Mouse (Mus musculus) hindbrain, embryonic 11.5 days (tissue): Measurements from ENCODE around the gene Tmem243. TPM values are rescaled to one million over a fixed set of nuclear protein-coding genes. Genes with fewer than 3 reads are reported as not detected.
A peak's percentile ranks its signal among the peaks of the same experiment; 100 is the strongest.

Experiments used
- ATAC-seq: fragments of 200-750 bp; cut with Nextera tagmentation; 2 replicates; pipeline ENCODE4 v1.8.0; 2017; ENCODE audit warnings: mild to moderate bottlenecking, moderate TSS enrichment, moderate library complexity; ENCODE audit not compliant: low FRiP score
- DNase-seq: peaks from one replicate; pipeline ENCODE4 v3.0.0-alpha.2; 2015; ENCODE audit warnings: low spot score
- H3K27ac ChIP-seq: fragments of 300-500 bp; sonication (generic); 2 replicates; pipeline ENCODE4 v1.5.1; 2014; ENCODE audit warnings: mild to moderate bottlenecking, low read depth, low read length
- H3K27me3 ChIP-seq: fragments of 300-500 bp; sonication (generic); 2 replicates; pipeline ENCODE4 v1.6.1; 2014; ENCODE audit warnings: mild to moderate bottlenecking, low read length, moderate library complexity, mixed read lengths; ENCODE audit not compliant: control insufficient read depth, insufficient read depth
- H3K36me3 ChIP-seq: fragments of 300-500 bp; sonication (generic); 2 replicates; pipeline ENCODE4 v1.6.1; 2014; ENCODE audit warnings: mild to moderate bottlenecking, low read length, moderate library complexity, mixed read lengths; ENCODE audit not compliant: control insufficient read depth, insufficient read depth
- H3K4me1 ChIP-seq: fragments of 300-500 bp; sonication (generic); replicated peaks from 2 replicates; pipeline ENCODE4 v1.6.1; 2014; ENCODE audit warnings: low read length, mixed read lengths; ENCODE audit not compliant: control insufficient read depth, insufficient read depth
- H3K4me2 ChIP-seq: fragments of 300-500 bp; sonication (generic); replicated peaks from 2 replicates; pipeline ENCODE4 v1.6.1; 2014; ENCODE audit warnings: mild to moderate bottlenecking, low read depth, low read length
- H3K4me3 ChIP-seq: fragments of 300-500 bp; sonication (generic); 2 replicates; pipeline ENCODE4 v1.5.1; 2014; ENCODE audit warnings: low read depth, low read length
- H3K9ac ChIP-seq: fragments of 300-500 bp; sonication (generic); 2 replicates; pipeline ENCODE4 v1.6.1; 2014; ENCODE audit warnings: low read depth, low read length
- H3K9me3 ChIP-seq: fragments of 300-500 bp; sonication (generic); 2 replicates; pipeline ENCODE4 v1.6.1; 2016; ENCODE audit warnings: low read length; ENCODE audit not compliant: control insufficient read depth
- WGBS: fragments of 180-500 bp; shearing (Covaris S2); extraction: QIAGEN DNeasy Blood & Tissue Kit; methylation state at CpG from one replicate; pipeline ENCODE4 v1.1.7; 2014; 5-methylcytosine and 5-hydroxymethylcytosine counted together
- polyA plus RNA-seq: library from polyadenylated mRNA; unstranded; fragments of >200 nt; fragmentation: Nextera tagmentation; extraction: Ambion mirVana; gene quantifications from 2 replicates; pipeline ENCODE4 v1.2.1, GENCODE M21; 2014

The Tmem243 gene
- polyA plus RNA-seq, 1 experiment from 2014 or later: 23.9 TPM

- H3K4me3 ChIP-seq: no peak overlapping the region
- H3K4me1 ChIP-seq: no peaks in the 10 kb centered on the region
- no peaks in the 10 kb centered on the region for H3K27me3 ChIP-seq
- DNase-seq (no peak), ATAC-seq (no peak)
- H3K27ac ChIP-seq: no peak overlapping the region
- no peaks in the 10 kb centered on the region for H3K36me3 ChIP-seq
- no peaks in the 10 kb centered on the region for H3K9me3 ChIP-seq
- no peak overlapping the region for H3K9ac ChIP-seq
- H3K4me2 ChIP-seq: no peak overlapping the region
- WGBS: 96% methylated on average over 3 of the region's 3 CpGs
Observed at GRCm38 (mm10) chr5:9071360-9071759, 29.1 kb upstream of the Tmem243 start.

DNA sequence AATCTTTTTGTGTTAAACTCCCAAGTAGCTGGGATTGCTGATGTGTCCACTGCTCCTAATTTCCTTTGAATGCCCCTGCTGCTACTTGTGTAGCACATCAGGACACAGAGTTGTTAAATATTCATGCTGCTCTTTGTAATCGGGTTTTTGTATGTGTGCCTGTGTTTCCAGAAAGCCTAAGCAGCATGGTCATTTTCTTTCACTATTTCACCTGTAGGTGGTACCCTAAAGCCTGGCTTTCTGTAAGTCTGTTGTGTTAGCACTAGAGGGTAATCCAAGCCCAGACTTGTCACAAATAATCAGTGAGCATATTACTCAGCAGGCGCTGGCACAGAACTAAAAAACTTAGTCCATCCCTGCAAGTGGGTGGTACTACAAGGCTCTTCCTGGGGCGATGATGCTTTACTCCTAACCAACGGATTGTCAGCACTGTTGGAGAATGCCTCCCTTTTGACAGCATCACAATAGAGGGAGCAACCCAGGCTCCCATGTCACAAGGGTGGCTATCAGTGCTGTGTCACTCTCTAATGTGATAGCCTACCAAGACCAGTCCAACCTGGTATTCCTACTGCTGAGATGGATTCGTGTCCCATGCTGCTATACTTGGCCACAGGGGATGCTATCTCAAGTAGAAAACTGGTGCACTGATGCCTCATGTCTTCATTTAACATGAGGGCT is 27.2 kb upstream of the Tmem243 start:
- Histone ChIP-seq H3K27me3 (no peaks in the 10 kb centered on the region), H3K9me3 (no peaks in the 10 kb centered on the region), H3K27ac (no peak overlapping the region), H3K4me2 (no peak overlapping the region), H3K4me1 (no peaks in the 10 kb centered on the region), H3K9ac (no peak overlapping the region), H3K4me3 (no peak overlapping the region), H3K36me3 (no peaks in the 10 kb centered on the region)
- DNase-seq (peak; percentile 22), ATAC-seq (peak; percentile 51)
- WGBS: 47% methylated on average over 5 of the region's 5 CpGs

DNA sequence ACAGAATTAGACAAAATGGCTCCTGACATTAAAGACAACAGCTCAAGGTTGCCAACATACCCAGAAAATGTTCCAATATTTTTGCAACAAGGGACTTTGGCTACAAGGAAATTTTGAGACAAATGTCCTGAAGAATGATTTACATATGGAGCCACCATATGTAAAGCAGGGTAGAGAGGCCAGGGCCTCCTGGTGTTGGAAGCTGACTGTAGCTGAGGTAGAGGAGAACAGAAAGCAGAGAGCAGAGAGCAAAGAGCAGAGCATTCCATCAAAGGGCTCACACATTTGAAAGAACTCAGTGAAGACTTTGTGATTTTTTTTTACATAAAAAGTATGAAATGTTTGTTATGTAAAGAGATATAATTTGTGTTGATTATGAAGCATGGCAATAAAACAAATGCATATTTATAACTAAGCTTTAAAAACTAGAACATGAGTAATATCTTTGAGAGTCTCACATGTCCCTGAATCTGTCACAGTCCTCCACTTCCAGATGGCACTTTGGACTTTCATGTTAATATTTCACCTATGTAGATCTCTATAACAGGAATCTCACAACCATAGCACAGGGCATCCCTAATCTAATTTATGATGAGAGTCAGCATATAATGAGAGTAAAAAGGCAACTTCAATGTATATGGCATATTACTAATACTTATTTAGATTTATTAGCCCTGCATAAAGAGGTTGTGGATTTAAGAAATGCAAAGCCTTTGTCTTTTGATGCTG is 20.5 kb upstream of the Tmem243 start:
- H3K27me3 ChIP-seq: no peaks in the 10 kb centered on the region
- DNase-seq (no peak), ATAC-seq (no peak)
- H3K4me1 ChIP-seq: no peaks in the 10 kb centered on the region
- no peak overlapping the region for H3K9ac ChIP-seq
- no peak overlapping the region for H3K4me3 ChIP-seq
- H3K36me3 ChIP-seq: no peaks in the 10 kb centered on the region
- H3K4me2 ChIP-seq: no peak overlapping the region
- no peak overlapping the region for H3K27ac ChIP-seq
- H3K9me3 ChIP-seq: no peaks in the 10 kb centered on the region

DNA sequence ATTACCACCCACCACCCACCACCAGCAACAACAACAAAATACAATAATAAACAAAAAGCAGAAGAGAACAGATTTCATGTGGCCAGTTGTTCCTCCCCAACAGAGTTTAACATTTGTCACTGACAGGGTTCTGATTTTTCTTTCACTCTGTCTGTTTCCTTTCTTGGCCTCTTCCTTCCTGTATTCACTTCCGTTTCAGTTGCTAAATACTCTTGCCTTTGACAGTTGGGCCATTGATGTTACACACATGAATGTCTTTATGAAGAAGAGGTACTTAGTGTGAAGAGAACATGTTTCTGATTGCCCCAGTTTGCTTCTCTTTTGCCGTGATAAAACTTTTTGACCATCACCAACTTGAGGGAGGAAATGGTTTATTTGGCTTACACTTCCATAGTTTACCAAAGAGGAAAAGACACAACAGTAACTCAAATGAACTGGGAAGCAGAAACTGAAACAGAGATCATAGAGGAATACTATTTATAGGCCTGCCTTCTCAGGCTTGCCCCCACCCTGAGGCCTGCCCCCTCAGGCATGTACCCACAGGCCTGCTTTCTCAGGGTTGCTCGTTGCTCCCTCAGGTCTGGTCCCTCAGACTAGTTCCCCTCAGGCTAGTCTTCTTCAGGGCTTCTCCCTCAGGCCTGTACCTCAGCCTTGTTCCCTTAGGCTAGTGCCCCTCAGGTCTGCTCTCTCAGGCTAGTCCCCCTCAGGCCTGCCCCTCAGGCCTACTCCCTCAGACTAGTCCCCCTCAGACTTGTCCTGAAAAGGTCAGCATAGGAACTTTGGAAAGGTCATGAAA is 13.3 kb upstream of the Tmem243 start:
- 77% methylated on average over 3 of the region's 3 CpGs for WGBS
- no peaks in the 10 kb centered on the region for H3K4me1 ChIP-seq

GRCm38 (mm10) chr5:9090493-9091106 is 9.9 kb upstream of the Tmem243 start:
- Histone ChIP-seq H3K4me2 (no peak overlapping the region), H3K9ac (no peak overlapping the region), H3K4me3 (no peak overlapping the region), H3K36me3 (no peaks in the 10 kb centered on the region), H3K27ac (no peak overlapping the region), H3K9me3 (no peaks in the 10 kb centered on the region), H3K4me1 (no peaks in the 10 kb centered on the region), H3K27me3 (no peaks in the 10 kb centered on the region)
- DNase-seq (no peak), ATAC-seq (no peak)
- WGBS: 78% methylated on average over 6 of the region's 6 CpGs

More for the DNA sequence above, 13.3 kb upstream of the Tmem243 start:
- Histone ChIP-seq H3K4me2 (no peak overlapping the region), H3K36me3 (no peaks in the 10 kb centered on the region), H3K27me3 (no peaks in the 10 kb centered on the region), H3K4me3 (no peak overlapping the region), H3K9me3 (no peaks in the 10 kb centered on the region), H3K9ac (no peak overlapping the region), H3K27ac (no peak overlapping the region)
- DNase-seq (no peak), ATAC-seq (no peak)

- 85% methylated on average over 1 of the region's 1 CpGs for WGBS
- Histone ChIP-seq H3K9ac (no peak overlapping the region), H3K4me2 (no peak overlapping the region), H3K4me1 (no peaks in the 10 kb centered on the region), H3K36me3 (no peaks in the 10 kb centered on the region), H3K4me3 (no peak overlapping the region), H3K9me3 (no peaks in the 10 kb centered on the region), H3K27ac (no peak overlapping the region), H3K27me3 (no peaks in the 10 kb centered on the region)
- ATAC-seq (no peak), DNase-seq (no peak)
Observed at GRCm38 (mm10) chr5:9092716-9093115, 7.8 kb upstream of the Tmem243 start.

GRCm38 (mm10) chr5:9093490-9093889 is 7.0 kb upstream of the Tmem243 start:
- 86% methylated on average over 4 of the region's 4 CpGs for WGBS
- Histone ChIP-seq H3K4me2 (no peak overlapping the region), H3K27me3 (no peaks in the 10 kb centered on the region), H3K36me3 (no peaks in the 10 kb centered on the region), H3K4me3 (no peak overlapping the region), H3K4me1 (no peaks in the 10 kb centered on the region), H3K27ac (no peak overlapping the region), H3K9me3 (no peaks in the 10 kb centered on the region), H3K9ac (no peak overlapping the region)
- DNase-seq: no peak
- no peak for ATAC-seq

GRCm38 (mm10) chr5:9100849-9101801 is 657 bp downstream of the Tmem243 start:
- Histone ChIP-seq H3K4me2 (peak overlapping the region; percentile 85), H3K9me3 (no peaks in the 10 kb centered on the region), H3K36me3 (no peaks in the 10 kb centered on the region), H3K4me3 (peak overlapping the region; percentile 87), H3K27me3 (no peaks in the 10 kb centered on the region; the same call in 1 of the 2 replicates), H3K4me1 (peaks cover 4% of the 10 kb centered on the region; the same call in 1 of the 2 replicates), H3K27ac (0 out of 2 replicates have a peak overlapping the region, but pooled peaks have one; percentile 42), H3K9ac (peak overlapping the region; percentile 77)
- DNase-seq (peak; percentile 64), ATAC-seq (peak; percentile 87)
- under 1% methylated on average over 74 of the region's 83 CpGs for WGBS
